Mouse (Mus musculus): Measurements from ENCODE around the gene Asf1b. TPM values are rescaled to one million over a fixed set of nuclear protein-coding genes. Genes with fewer than 3 reads are reported as not detected.

Asf1b gene
- polyA plus RNA-seq, 1 experiment from 2014 or later, result 8.0 TPM

GRCm38 (mm10) chr8:84011705-84012498 lies 56.6 kb downstream of the Asf1b start, which contains the start of gene 2210011C24Rik:
Gene 2210011C24Rik (minus strand): TSS chr8:84012171.
- peak; percentile 48 for ATAC-seq (replicated peaks)
- under 1% methylated on average over 45 of the region's 45 CpGs for WGBS

GRCm38 (mm10) chr8:84012499-84013165 lies 57.3 kb downstream of the Asf1b start:
- ATAC-seq (replicated peaks), result no peak; the same call in 1 of the 2 replicates
- peaks cover 35% of the 10 kb centered on the region for H3K27me3 ChIP-seq (replicated peaks)
- peak overlapping the region; percentile 54 for H3K4me3 ChIP-seq
- H3K4me2 ChIP-seq, result peak overlapping the region; percentile 98
- peaks cover 28% of the 10 kb centered on the region for H3K4me1 ChIP-seq
- no peaks in the 10 kb centered on the region for H3K36me3 ChIP-seq (replicated peaks)
- H3K27ac ChIP-seq, result no peak overlapping the region
- no peaks in the 10 kb centered on the region for H3K9me3 ChIP-seq
- H3K9ac ChIP-seq, result no peak overlapping the region
- 3% methylated on average over 35 of the region's 35 CpGs for WGBS

More at GRCm38 (mm10) chr8:84011705-84012498, 56.6 kb downstream of the Asf1b start, which contains the start of gene 2210011C24Rik:
- Histone ChIP-seq H3K4me1 (peaks cover 28% of the 10 kb centered on the region), H3K9ac (peak within 1 kb of the TSS; percentile 57), H3K27ac (no peak within 1 kb of the TSS), H3K36me3 (replicated peaks) (no peaks in the 10 kb centered on the region), H3K27me3 (replicated peaks) (peaks cover 35% of the 10 kb centered on the region), H3K9me3 (no peaks in the 10 kb centered on the region), H3K4me3 (peak within 1 kb of the TSS; percentile 54), H3K4me2 (peak within 1 kb of the TSS; percentile 98)

GRCm38 (mm10) chr8:84015833-84016232 lies 60.5 kb downstream of the Asf1b start:
- no peak for ATAC-seq (replicated peaks)
- Histone ChIP-seq H3K4me1 (peaks cover 19% of the 10 kb centered on the region), H3K4me3 (no peak overlapping the region), H3K27me3 (replicated peaks) (peaks cover 30% of the 10 kb centered on the region), H3K36me3 (replicated peaks) (no peaks in the 10 kb centered on the region), H3K27ac (no peak overlapping the region), H3K9me3 (no peaks in the 10 kb centered on the region), H3K4me2 (no peak overlapping the region), H3K9ac (no peak overlapping the region)
- WGBS, result 93% methylated on average over 5 of the region's 5 CpGs

GRCm38 (mm10) chr8:84019738-84020137 lies 64.4 kb downstream of the Asf1b start:
- peaks cover 4% of the 10 kb centered on the region; the same call in 1 of the 2 replicates for H3K4me1 ChIP-seq
- H3K9ac ChIP-seq, result no peak overlapping the region
- H3K9me3 ChIP-seq, result no peaks in the 10 kb centered on the region
- H3K4me3 ChIP-seq, result no peak overlapping the region
- no peak overlapping the region for H3K4me2 ChIP-seq
- peaks cover 21% of the 10 kb centered on the region for H3K27me3 ChIP-seq (replicated peaks)
- H3K27ac ChIP-seq, result no peak overlapping the region
- H3K36me3 ChIP-seq (replicated peaks), result no peaks in the 10 kb centered on the region
- no peak for ATAC-seq (replicated peaks)
- 87% methylated on average over 9 of the region's 9 CpGs for WGBS

MicroRNA genes within 50 kb of the gene (microRNA counts, 519-probe panel; counts per million panel counts)
- microRNA mmu-miR-1199, result not detected

Small RNA genes within 50 kb of the gene (microRNA-seq; reads per million reads assigned to microRNA genes)
- not detected for gene Gm44330
- not detected for gene Gm44450
- not detected for gene Mir1199
- 1.8 reads per million, percentile 2 among the genes with 10 or more reads in this experiment for gene Mir8111

Other genes starting within 250 kb of the Asf1b start
- gene Ddx39, start 240.3 kb upstream of the Asf1b start, polyA plus RNA-seq (2015; fragmentation: Nextera tagmentation; extraction: Ambion mirVana), result 107 and 113 TPM in 2 replicates
- gene Adgre5, start 214.2 kb upstream of the Asf1b start, polyA plus RNA-seq (2015; fragmentation: Nextera tagmentation; extraction: Ambion mirVana), result 10.4 and 12.3 TPM in 2 replicates
- 67.2 and 68.0 TPM in 2 replicates for gene Adgrl1, start 55.4 kb upstream of the Asf1b start, polyA plus RNA-seq (2015; fragmentation: Nextera tagmentation; extraction: Ambion mirVana)
- 0.93 and 1.00 TPM in 2 replicates for gene Gm10644, start 302 bp upstream of the Asf1b start, polyA plus RNA-seq (2015; fragmentation: Nextera tagmentation; extraction: Ambion mirVana)
- 228 and 238 TPM in 2 replicates for gene Prkaca, start 17.5 kb downstream of the Asf1b start, polyA plus RNA-seq (2015; fragmentation: Nextera tagmentation; extraction: Ambion mirVana)
- gene Samd1, start 42.2 kb downstream of the Asf1b start, polyA plus RNA-seq (2015; fragmentation: Nextera tagmentation; extraction: Ambion mirVana), result 7.1 and 7.2 TPM in 2 replicates
- 0.66 and 1.0 TPM in 2 replicates for gene 1700067K01Rik, start 46.0 kb downstream of the Asf1b start, polyA plus RNA-seq (2015; fragmentation: Nextera tagmentation; extraction: Ambion mirVana)
- gene 2210011C24Rik, start 56.7 kb downstream of the Asf1b start, polyA plus RNA-seq (2015; fragmentation: Nextera tagmentation; extraction: Ambion mirVana), result 0.26 and 0.39 TPM in 2 replicates
- 2.6 and 2.8 TPM in 2 replicates for gene Palm3, start 66.0 kb downstream of the Asf1b start, polyA plus RNA-seq (2015; fragmentation: Nextera tagmentation; extraction: Ambion mirVana)
- 0.58 and 0.68 TPM in 2 replicates for gene Il27ra, start 87.1 kb downstream of the Asf1b start, polyA plus RNA-seq (2015; fragmentation: Nextera tagmentation; extraction: Ambion mirVana)
- 0.48 and 1.3 TPM in 2 replicates for gene Rln3, start 89.5 kb downstream of the Asf1b start, polyA plus RNA-seq (2015; fragmentation: Nextera tagmentation; extraction: Ambion mirVana)
- gene Gm10643, start 109.6 kb downstream of the Asf1b start, polyA plus RNA-seq (2015; fragmentation: Nextera tagmentation; extraction: Ambion mirVana), result 1.0 and 1.4 TPM in 2 replicates
- gene Rfx1, start 111.3 kb downstream of the Asf1b start, polyA plus RNA-seq (2015; fragmentation: Nextera tagmentation; extraction: Ambion mirVana), result 12.4 and 14.0 TPM in 2 replicates
- gene Dcaf15, start 149.3 kb downstream of the Asf1b start, polyA plus RNA-seq (2015; fragmentation: Nextera tagmentation; extraction: Ambion mirVana), result 25.8 and 26.3 TPM in 2 replicates
- 0.68 and 0.73 TPM in 2 replicates for gene Podnl1, start 170.5 kb downstream of the Asf1b start, polyA plus RNA-seq (2015; fragmentation: Nextera tagmentation; extraction: Ambion mirVana)
- 52.5 and 53.3 TPM in 2 replicates for gene Cc2d1a, start 192.4 kb downstream of the Asf1b start, polyA plus RNA-seq (2015; fragmentation: Nextera tagmentation; extraction: Ambion mirVana)
- 2.5 and 2.9 TPM in 2 replicates for gene 4930432K21Rik, start 192.5 kb downstream of the Asf1b start, polyA plus RNA-seq (2015; fragmentation: Nextera tagmentation; extraction: Ambion mirVana)
- gene Nanos3, start 229.7 kb downstream of the Asf1b start, polyA plus RNA-seq (2015; fragmentation: Nextera tagmentation; extraction: Ambion mirVana), result 8.1 and 8.5 TPM in 2 replicates

All from midbrain, embryonic 15.5 days (tissue).